Mouse (Mus musculus): ENCODE data around the gene Dok3. TPM values are rescaled to one million over a fixed set of nuclear protein-coding genes. Genes with fewer than 3 reads are reported as not detected.

The Dok3 gene
- total and polyA plus RNA-seq, 3 experiments: 1.6 to 4.3 TPM; not detected in 1

- peaks cover 3 to 5% of the 10 kb centered on the region in 2 experiments; a peak in 3 of 4 replicates for H3K4me1 ChIP-seq (ENCODE audit: control insufficient read depth in 1 of 2, insufficient read depth in 2 of 2, low read length in 2 of 2)
- peak; percentile 88 for DNase-seq (ENCODE audit: low read depth, low spot score)
- peaks cover 6% of the 10 kb centered on the region for H3K79me2 ChIP-seq (ENCODE audit: control insufficient read depth, insufficient read depth, low read length, poor library complexity)
- H3K27ac ChIP-seq (ENCODE audit: control insufficient read depth, low read depth, low read length): no peak overlapping the region
- H3K27me3 ChIP-seq (ENCODE audit: control insufficient read depth in 1 of 2, insufficient read depth in 2 of 2, low read length in 2 of 2): no peaks in the 10 kb centered on the region
- H3K9ac ChIP-seq (ENCODE audit: control insufficient read depth, low read depth, low read length, poor library complexity, severe bottlenecking): no peak overlapping the region
- H3K4me3 ChIP-seq (ENCODE audit: control insufficient read depth in 1 of 2, insufficient read depth in 1 of 2, low read depth in 2 of 2, low read length in 2 of 2): no peak overlapping the region
- 0 out of 2 replicates have a peak, but pooled peaks have one; percentile 24 for TF ChIP-seq MYC (IDR thresholded peaks at IDR 0.05; ENCODE audit: low read depth, low read length)
- TF ChIP-seq SMC3 (IDR thresholded peaks at IDR 0.05; ENCODE audit: low read depth, low read length): peak; percentile 97
- TF ChIP-seq CTCF (IDR thresholded peaks at IDR 0.05 in 2 of 3, conservative IDR thresholded peaks at IDR 0.05 in 1 of 3; ENCODE audit: control insufficient read depth in 1 of 3, insufficient read depth in 1 of 3, low read depth in 2 of 3, low read length in 3 of 3, poor library complexity in 1 of 3, severe bottlenecking in 1 of 3): peak; percentile 92 to 98 (median 95)
- TF ChIP-seq USF2 (IDR thresholded peaks at IDR 0.05; ENCODE audit: borderline replicate concordance in 1 of 2, insufficient read depth in 1 of 2, low read depth in 1 of 2, low read length in 2 of 2): no peak
- no peak for TF ChIP-seq JUND (IDR thresholded peaks at IDR 0.05; ENCODE audit: low read depth, low read length)
- TF ChIP-seq ZC3H11A (IDR thresholded peaks at IDR 0.05; ENCODE audit: low read depth, low read length): peak; percentile 84
- TF ChIP-seq RAD21 (IDR thresholded peaks at IDR 0.05; ENCODE audit: low read depth, low read length): peak; percentile 83
- H3K9me3 ChIP-seq (replicated peaks; ENCODE audit: insufficient read depth, low read length): no peaks in the 10 kb centered on the region
- H3K36me3 ChIP-seq (ENCODE audit: control insufficient read depth in 1 of 2, insufficient read depth in 2 of 2, low read length in 2 of 2): peaks cover 0 to 2% of the 10 kb centered on the region in 2 experiments; a peak in 2 of 4 replicates
Measured at GRCm38 (mm10) chr13:55516955-55517354, 12.1 kb downstream of the Dok3 start.

- no peak overlapping the region for H3K27ac ChIP-seq (ENCODE audit: control insufficient read depth, low read depth, low read length)
- DNase-seq (ENCODE audit: low read depth, low spot score): no peak
- peaks cover 27 to 32% of the 10 kb centered on the region in 2 experiments for H3K4me1 ChIP-seq (ENCODE audit: control insufficient read depth in 1 of 2, insufficient read depth in 2 of 2, low read length in 2 of 2)
- no peaks in the 10 kb centered on the region for H3K27me3 ChIP-seq (ENCODE audit: control insufficient read depth in 1 of 2, insufficient read depth in 2 of 2, low read length in 2 of 2)
- H3K4me3 ChIP-seq (ENCODE audit: control insufficient read depth in 1 of 2, insufficient read depth in 1 of 2, low read depth in 2 of 2, low read length in 2 of 2): peak overlapping the region; percentile 63 to 81; a peak in 3 of 4 replicates
- H3K36me3 ChIP-seq (ENCODE audit: control insufficient read depth in 1 of 2, insufficient read depth in 2 of 2, low read length in 2 of 2): peaks cover 0 to 27% of the 10 kb centered on the region in 2 experiments; a peak in 2 of 4 replicates
- no peak for TF ChIP-seq EP300 (IDR thresholded peaks at IDR 0.05; ENCODE audit: low read depth in 1 of 2, low read length in 2 of 2)
- TF ChIP-seq BHLHE40 (IDR thresholded peaks at IDR 0.05; ENCODE audit: borderline replicate concordance, low read depth, low read length): no peak
- no peak for TF ChIP-seq NELFE (IDR thresholded peaks at IDR 0.05; ENCODE audit: low read depth, low read length)
- TF ChIP-seq MXI1 (IDR thresholded peaks at IDR 0.05; ENCODE audit: low read depth, low read length): no peak
- TF ChIP-seq USF2 (IDR thresholded peaks at IDR 0.05; ENCODE audit: borderline replicate concordance in 1 of 2, insufficient read depth in 1 of 2, low read depth in 1 of 2, low read length in 2 of 2): no peak
- TF ChIP-seq TBP (IDR thresholded peaks at IDR 0.05; ENCODE audit: low read depth, low read length): no peak
- TF ChIP-seq ELF1 (IDR thresholded peaks at IDR 0.05; ENCODE audit: low read depth, low read length): no peak
- TF ChIP-seq E2F4 (IDR thresholded peaks at IDR 0.05; ENCODE audit: borderline replicate concordance, low read depth, low read length): no peak
- no peak for TF ChIP-seq CHD1 (IDR thresholded peaks at IDR 0.05; ENCODE audit: low read depth, low read length)
- no peak for TF ChIP-seq POLR2A (IDR thresholded peaks at IDR 0.05; ENCODE audit: control insufficient read depth in 1 of 2, insufficient read depth in 1 of 2, low read depth in 1 of 2, low read length in 2 of 2, poor library complexity in 1 of 2)
- no peak for TF ChIP-seq SMC3 (IDR thresholded peaks at IDR 0.05; ENCODE audit: low read depth, low read length)
- no peak for TF ChIP-seq MAX (IDR thresholded peaks at IDR 0.05; ENCODE audit: low read length)
- TF ChIP-seq MAFK (IDR thresholded peaks at IDR 0.05; ENCODE audit: borderline replicate concordance, low read depth, low read length): no peak
- no peak for TF ChIP-seq RAD21 (IDR thresholded peaks at IDR 0.05; ENCODE audit: low read depth, low read length)
- no peak for TF ChIP-seq MYC (IDR thresholded peaks at IDR 0.05; ENCODE audit: low read depth, low read length)
- no peak for TF ChIP-seq POLR2AphosphoS5 (IDR thresholded peaks at IDR 0.05; ENCODE audit: borderline replicate concordance, low read depth, low read length)
- no peak for TF ChIP-seq POLR2AphosphoS2 (IDR thresholded peaks at IDR 0.05; ENCODE audit: low read length)
- H3K79me2 ChIP-seq (ENCODE audit: control insufficient read depth, insufficient read depth, low read length, poor library complexity): peaks cover 6% of the 10 kb centered on the region
- no peaks in the 10 kb centered on the region for H3K9me3 ChIP-seq (replicated peaks; ENCODE audit: insufficient read depth, low read length)
- H3K9ac ChIP-seq (ENCODE audit: control insufficient read depth, low read depth, low read length, poor library complexity, severe bottlenecking): no peak overlapping the region; the same call in 1 of the 2 replicates
Measured at GRCm38 (mm10) chr13:55513828-55514227, 15.3 kb downstream of the Dok3 start.

All from MEL (cell line).